Mouse (Mus musculus): ENCODE measurements around the gene Zdhhc23.

Gene Zdhhc23

GRCm38 (mm10) chr16:43979328-43980109 is at the start of gene Zdhhc23:
Gene Zdhhc23, minus strand, starts transcription at chr16:43979791.
- DNase-seq (ENCODE audit: low spot score), result peak; percentile 7

GRCm38 (mm10) chr16:44029273-44029672 is 49.7 kb upstream of the Zdhhc23 start:
- no peak for DNase-seq (ENCODE audit: low spot score)

GRCm38 (mm10) chr16:44026822-44027221 is 47.2 kb upstream of the Zdhhc23 start:
- no peak for DNase-seq (ENCODE audit: low spot score)

- no peak for DNase-seq (ENCODE audit: low spot score)
Observed at GRCm38 (mm10) chr16:44026210-44026609, 46.6 kb upstream of the Zdhhc23 start.

- DNase-seq (ENCODE audit: low spot score), result no peak
Observed at GRCm38 (mm10) chr16:44018986-44019548, 39.5 kb upstream of the Zdhhc23 start.

GRCm38 (mm10) chr16:44018372-44018771 is 38.8 kb upstream of the Zdhhc23 start:
- no peak for DNase-seq (ENCODE audit: low spot score)

GRCm38 (mm10) chr16:44017707-44018106 is 38.1 kb upstream of the Zdhhc23 start:
- no peak for DNase-seq (ENCODE audit: low spot score)

- no peak for DNase-seq (ENCODE audit: low spot score)
Observed at GRCm38 (mm10) chr16:44016164-44016563, 36.6 kb upstream of the Zdhhc23 start.

GRCm38 (mm10) chr16:44015416-44016158 is 36.0 kb upstream of the Zdhhc23 start:
- no peak for DNase-seq (ENCODE audit: low spot score)

GRCm38 (mm10) chr16:44011010-44011409 is 31.4 kb upstream of the Zdhhc23 start:
- DNase-seq (ENCODE audit: low spot score), result no peak

GRCm38 (mm10) chr16:44002086-44002485 is 22.5 kb upstream of the Zdhhc23 start:
- DNase-seq (ENCODE audit: low spot score), result no peak

GRCm38 (mm10) chr16:43999541-43999940 is 19.9 kb upstream of the Zdhhc23 start:
- no peak for DNase-seq (ENCODE audit: low spot score)

GRCm38 (mm10) chr16:43999111-43999510 is 19.5 kb upstream of the Zdhhc23 start:
- DNase-seq (ENCODE audit: low spot score), result no peak

GRCm38 (mm10) chr16:43994623-43995022 is 15.0 kb upstream of the Zdhhc23 start:
- no peak for DNase-seq (ENCODE audit: low spot score)

- DNase-seq (ENCODE audit: low spot score), result no peak
Observed at GRCm38 (mm10) chr16:43986299-43986698, 6.7 kb upstream of the Zdhhc23 start.

GRCm38 (mm10) chr16:43980110-43980609 is 569 bp upstream of the Zdhhc23 start:
- DNase-seq (ENCODE audit: low spot score), result no peak

- no peak for DNase-seq (ENCODE audit: low spot score)
Observed at GRCm38 (mm10) chr16:43979010-43979327, 622 bp downstream of the Zdhhc23 start.

- DNase-seq (ENCODE audit: low spot score), result no peak
Observed at GRCm38 (mm10) chr16:43973606-43974220, 5.9 kb downstream of the Zdhhc23 start.

GRCm38 (mm10) chr16:43973147-43973546 is 6.4 kb downstream of the Zdhhc23 start:
- DNase-seq (ENCODE audit: low spot score), result no peak

- no peak for DNase-seq (ENCODE audit: low spot score)
Observed at GRCm38 (mm10) chr16:43972391-43972790, 7.2 kb downstream of the Zdhhc23 start.

GRCm38 (mm10) chr16:43971741-43972140 is 7.8 kb downstream of the Zdhhc23 start:
- no peak for DNase-seq (ENCODE audit: low spot score)

GRCm38 (mm10) chr16:43971189-43971588 is 8.4 kb downstream of the Zdhhc23 start:
- DNase-seq (ENCODE audit: low spot score), result no peak
